Mouse (Mus musculus) gastrocnemius, adult 2 months (tissue): ENCODE results near the gene Olfr707. TPM values are rescaled to one million over a fixed set of nuclear protein-coding genes. Genes with fewer than 3 reads are reported as not detected.
"Not testable (repeated sequence)": the region's sequence is repeated elsewhere in the genome, so short reads cannot be mapped to it uniquely, and the experiment has no call there.

ENCODE experiments used
- DNase-seq: peaks from one replicate; pipeline ENCODE4 v3.0.0; 2022
- H3K27ac ChIP-seq: fragments of 200-600 bp; 2 replicates; pipeline ENCODE4 v1.8.1; 2022; ENCODE audit warnings: mild to moderate bottlenecking
- H3K4me3 ChIP-seq: fragments of 200-600 bp; 2 replicates; pipeline ENCODE4 v1.8.1; 2022; ENCODE audit warnings: mild to moderate bottlenecking, moderate library complexity
- CTCF ChIP-seq: fragments of 200-600 bp; IDR thresholded peaks from 2 replicates; pipeline ENCODE4 v1.8.1; 2022; ENCODE audit warnings: antibody characterized with exemption, mild to moderate bottlenecking, moderate library complexity
- intact Hi-C: fragments of 180-260 bp; cut with DNase I; formaldehyde crosslinking; loops from one replicate; pipeline ENCODE4 v1.15.1; 2025
- long read RNA-seq, 2 experiments: library from polyadenylated mRNA; stranded (forward); transcript quantifications; one replicate each; pipeline ENCODE4 v2.0.0; 2021
- total RNA-seq, 2 experiments: library from RNA; stranded (reverse); gene quantifications; 2 replicates each; pipeline ENCODE4 v1.2.3; 2021

Olfr707 gene
- total RNA-seq: not detected
- long read RNA-seq, experiment 1: 0 reads
- long read RNA-seq, experiment 2: 0 reads

DNA sequence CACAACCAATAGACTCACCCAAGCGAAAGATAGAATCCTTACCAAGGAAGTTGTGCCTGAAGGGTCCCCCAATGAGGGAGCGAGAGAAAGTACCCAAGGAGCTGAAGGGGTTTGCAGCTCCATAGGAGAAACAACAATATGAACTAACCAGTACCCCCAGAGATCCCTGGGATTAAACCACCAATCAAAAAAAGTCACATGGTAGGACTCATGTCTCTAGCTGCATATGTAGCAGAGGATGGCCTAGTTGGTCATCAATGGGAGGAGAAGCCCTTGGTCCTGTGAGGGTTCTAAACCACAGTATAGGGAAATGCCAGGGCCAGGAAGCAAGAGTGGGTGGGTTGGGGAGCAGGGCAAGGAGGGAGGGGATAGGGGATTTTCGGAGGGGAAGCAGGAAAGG lies at the start of gene Olfr707:
Gene Olfr707 (minus strand): TSS at position 101 of the 400 bp plus-strand sequence.
- DNase-seq, H3K27ac ChIP-seq, intact Hi-C loops, H3K4me3 ChIP-seq: not testable (repeated sequence)

DNA sequence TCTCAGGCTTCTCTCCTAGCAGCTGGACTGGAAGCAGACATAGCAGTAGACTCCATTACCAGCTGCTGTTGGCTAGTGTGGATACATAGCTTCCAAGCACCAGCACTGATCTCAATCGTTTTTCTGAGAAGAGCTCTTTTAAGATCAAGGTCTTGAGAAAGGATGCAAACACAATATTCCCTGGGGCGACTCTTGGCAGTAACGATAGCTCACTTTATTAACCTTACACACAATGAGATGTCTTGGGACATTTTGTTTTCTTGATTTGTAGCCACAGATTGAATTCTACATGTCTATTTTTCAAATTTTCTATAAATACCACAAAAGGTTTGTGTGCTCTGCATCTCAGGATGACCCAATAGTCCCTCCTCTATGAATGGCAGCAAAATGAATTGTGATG lies 47.2 kb upstream of the Olfr707 start, which contains the start of gene Olfr710:
Gene Olfr710 (minus strand): TSS at position 101 of the 400 bp plus-strand sequence.
- DNase-seq: no peak
- no peak for TF ChIP-seq CTCF
- intact Hi-C loops: no loop called here
- Histone ChIP-seq H3K4me3 (no peak within 1 kb of the TSS), H3K27ac (no peak within 1 kb of the TSS)

DNA sequence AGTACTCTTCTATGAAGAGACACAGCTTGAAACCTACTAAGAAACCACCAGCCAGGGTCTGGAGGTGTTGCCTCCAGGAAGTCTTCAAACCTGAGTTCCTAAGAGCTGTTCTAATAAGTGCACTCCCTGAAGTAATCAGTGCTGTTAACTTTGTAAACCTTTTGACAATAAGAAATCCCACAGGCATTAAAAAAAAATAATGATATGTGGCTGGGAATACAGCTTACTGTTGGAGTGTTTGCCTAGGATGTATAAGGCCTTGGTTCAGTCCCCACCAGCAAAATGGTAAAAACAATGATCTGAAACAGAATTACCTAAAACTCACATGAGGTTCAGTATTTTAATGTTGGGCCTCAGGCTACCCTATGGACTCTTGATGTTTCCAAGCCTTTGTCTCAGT lies 31.1 kb upstream of the Olfr707 start, which contains the start of gene Olfr709-ps1:
Gene Olfr709-ps1 (minus strand): TSS at position 101 of the 400 bp plus-strand sequence.
- no peak for DNase-seq
- TF ChIP-seq CTCF: no peak
- no peak within 1 kb of the TSS for H3K27ac ChIP-seq
- intact Hi-C loops: no loop called here
- no peak within 1 kb of the TSS for H3K4me3 ChIP-seq

DNA sequence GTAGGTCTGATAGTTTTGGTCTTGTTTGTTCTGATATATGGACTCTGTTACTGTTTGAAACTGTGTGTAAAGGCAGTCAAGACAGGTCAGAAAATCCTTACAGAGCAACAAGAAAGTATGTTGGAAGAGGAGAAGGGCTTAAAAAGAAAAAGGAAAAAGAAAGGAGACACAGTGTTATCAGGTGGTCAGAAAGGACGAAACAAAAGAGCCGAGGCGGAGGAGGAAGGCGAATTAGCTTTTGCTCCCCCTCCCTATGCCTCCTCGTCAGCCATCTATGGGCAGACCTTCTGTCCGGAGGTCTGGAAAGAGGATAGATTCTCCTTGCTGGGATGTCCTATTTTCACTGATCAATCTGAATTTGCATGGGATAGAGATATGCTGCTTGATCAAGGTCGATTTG lies 19.9 kb upstream of the Olfr707 start:
- H3K27ac ChIP-seq: not testable (repeated sequence)

DNA sequence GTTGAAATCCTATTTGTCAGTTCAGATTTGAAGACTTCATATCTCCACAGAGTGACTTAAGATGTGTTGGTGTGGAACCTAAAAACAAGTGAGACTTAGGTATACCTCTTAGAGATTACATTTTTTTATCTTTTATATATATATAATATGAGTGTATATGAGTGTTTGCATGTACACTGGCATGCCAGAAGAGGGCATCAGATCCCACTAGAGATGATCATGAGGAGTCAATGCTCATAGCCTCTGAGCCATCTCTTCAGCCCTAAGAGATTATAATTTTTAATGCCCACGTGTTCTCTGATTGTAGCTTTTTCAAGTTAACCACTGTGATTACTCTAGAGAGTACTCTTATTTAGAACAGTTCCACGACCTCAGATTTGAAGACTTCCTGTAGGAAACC lies 6.6 kb upstream of the Olfr707 start, which contains the start of gene Olfr1532-ps1:
Gene Olfr1532-ps1 (plus strand): TSS at position 326 of the 400 bp plus-strand sequence.
- no peak within 1 kb of the TSS for H3K4me3 ChIP-seq
- no peak within 1 kb of the TSS for H3K27ac ChIP-seq
- intact Hi-C loops: no loop called here
- no peak for TF ChIP-seq CTCF
- DNase-seq: no peak

More for the DNA sequence above, 19.9 kb upstream of the Olfr707 start:
- intact Hi-C loops, DNase-seq, H3K4me3 ChIP-seq: not testable (repeated sequence)

DNA sequence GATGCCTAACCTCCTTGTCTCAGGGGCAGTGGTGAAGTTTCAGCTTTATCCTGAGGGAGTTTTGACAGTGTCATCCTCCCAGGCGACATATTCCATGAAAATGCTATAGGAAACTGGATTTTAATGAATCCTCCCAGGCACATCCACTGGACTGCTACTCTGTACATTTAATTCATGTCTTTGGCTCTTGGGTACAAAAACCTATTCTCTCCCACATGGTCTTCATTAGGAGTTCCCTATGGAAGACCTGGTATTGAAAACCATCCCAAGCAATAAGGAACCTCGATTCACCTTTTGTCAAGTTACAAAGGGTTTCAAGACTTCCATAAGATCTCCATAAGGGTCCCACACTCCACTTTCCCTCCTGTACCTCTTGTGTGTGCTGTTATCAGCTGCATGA lies 13.0 kb downstream of the Olfr707 start, which contains the start of gene Olfr706:
Gene Olfr706 (minus strand): TSS at position 101 of the 400 bp plus-strand sequence.
- no peak for TF ChIP-seq CTCF

DNA sequence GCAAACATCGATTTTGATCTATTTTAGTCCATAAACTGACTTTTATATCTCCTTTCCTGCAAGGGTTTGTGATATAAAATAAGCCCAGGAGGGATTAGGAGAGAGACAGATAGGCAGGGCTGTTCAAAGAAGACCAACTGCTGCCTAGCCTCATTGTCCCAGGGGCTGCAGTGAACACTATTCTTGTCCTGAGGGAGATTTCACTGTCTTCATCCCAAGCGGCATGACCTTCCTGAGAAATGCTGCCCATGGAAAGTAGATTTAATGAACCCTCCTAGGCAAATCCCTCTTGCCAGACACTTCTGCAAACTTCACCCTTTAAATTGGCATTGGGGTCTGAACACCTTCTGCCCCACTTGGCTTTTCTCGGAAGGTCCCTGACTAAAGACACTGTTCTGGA lies 24.2 kb downstream of the Olfr707 start, which contains the start of gene Olfr705:
Gene Olfr705 (minus strand): TSS at position 101 of the 400 bp plus-strand sequence.
- DNase-seq: no peak
- intact Hi-C loops: no loop called here
- Histone ChIP-seq H3K27ac (no peak within 1 kb of the TSS), H3K4me3 (no peak within 1 kb of the TSS)
- no peak for TF ChIP-seq CTCF

More for the DNA sequence above, 13.0 kb downstream of the Olfr707 start, which contains the start of gene Olfr706:
- intact Hi-C loops: no loop called here
- Histone ChIP-seq H3K27ac (no peak within 1 kb of the TSS), H3K4me3 (no peak within 1 kb of the TSS)
- DNase-seq: no peak

DNA sequence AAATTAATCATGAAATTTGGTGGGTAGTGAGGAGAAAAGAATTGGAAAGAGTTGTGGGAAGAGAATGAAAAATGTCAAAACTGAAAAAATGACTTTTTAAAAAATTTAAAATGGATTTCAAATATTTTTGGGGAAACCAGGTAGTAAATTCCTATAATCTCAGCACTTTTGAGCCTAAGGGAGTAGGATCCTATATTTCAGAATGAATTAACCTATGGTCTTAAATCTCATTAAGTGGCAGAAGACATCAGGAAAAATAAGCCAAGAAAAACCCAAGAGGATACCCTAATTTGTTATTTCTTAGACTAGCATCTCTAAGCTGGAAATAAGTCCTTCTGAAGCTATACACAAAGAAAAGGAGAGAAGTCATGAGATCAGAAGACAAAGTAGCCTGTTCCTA lies 38.2 kb downstream of the Olfr707 start, which contains the start of gene Olfr704:
Gene Olfr704 (plus strand): TSS at position 301 of the 400 bp plus-strand sequence.
- intact Hi-C loops: no loop called here
- TF ChIP-seq CTCF: no peak

DNA sequence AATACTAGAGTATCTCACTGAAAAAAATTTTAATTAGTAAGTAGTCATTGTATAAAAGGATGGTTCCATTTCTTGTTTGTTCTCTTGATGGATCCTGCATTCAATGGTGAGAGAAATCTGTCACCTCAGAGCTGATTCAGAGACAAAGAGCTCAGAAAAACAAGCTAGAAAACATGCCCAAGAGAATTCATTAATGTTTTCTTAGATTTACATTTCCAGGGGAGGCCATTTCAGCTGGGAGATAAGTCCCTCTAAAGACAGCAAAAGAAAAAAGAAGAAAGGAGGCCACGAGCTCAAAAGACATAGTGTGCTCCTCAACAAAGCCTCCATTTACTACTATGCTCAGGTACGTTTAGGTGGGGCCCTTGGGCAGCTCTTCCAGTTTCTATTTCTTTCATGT lies 58.0 kb downstream of the Olfr707 start, which contains the start of gene Olfr703:
Gene Olfr703 (plus strand): TSS at position 301 of the 400 bp plus-strand sequence.
- no peak for DNase-seq
- Histone ChIP-seq H3K4me3 (no peak within 1 kb of the TSS), H3K27ac (no peak within 1 kb of the TSS)
- intact Hi-C loops: no loop called here
- TF ChIP-seq CTCF: no peak

More for the DNA sequence above, 38.2 kb downstream of the Olfr707 start, which contains the start of gene Olfr704:
- no peak within 1 kb of the TSS for H3K4me3 ChIP-seq
- DNase-seq: no peak
- no peak within 1 kb of the TSS for H3K27ac ChIP-seq

Other genes with a start within 250 kb of the Olfr707 start
- not detected for gene Olfr693, start 220.7 kb downstream of the Olfr707 start, total RNA-seq
- gene Olfr694, start 209.4 kb downstream of the Olfr707 start, total RNA-seq: not detected
- not detected for gene Olfr695, start 184.8 kb downstream of the Olfr707 start, total RNA-seq
- not detected for gene Olfr697, start 158.8 kb downstream of the Olfr707 start, total RNA-seq
- gene Olfr698, start 145.8 kb downstream of the Olfr707 start, total RNA-seq: not detected
- not detected for gene Olfr699, start 108.0 kb downstream of the Olfr707 start, total RNA-seq
- not detected for gene Olfr700, start 92.4 kb downstream of the Olfr707 start, total RNA-seq
- gene Olfr701, start 87.1 kb downstream of the Olfr707 start, total RNA-seq: not detected
- gene Olfr702, start 67.3 kb downstream of the Olfr707 start, total RNA-seq: not detected
- gene Olfr703, start 57.9 kb downstream of the Olfr707 start, total RNA-seq: not detected
- not detected for gene Olfr704, start 38.1 kb downstream of the Olfr707 start, total RNA-seq
- not detected for gene Olfr705, start 24.4 kb downstream of the Olfr707 start, total RNA-seq
- not detected for gene Olfr706, start 13.1 kb downstream of the Olfr707 start, total RNA-seq
- not detected for gene Olfr1532-ps1, start 6.8 kb upstream of the Olfr707 start, total RNA-seq
- gene Olfr709-ps1, start 31.0 kb upstream of the Olfr707 start, total RNA-seq: not detected
- not detected for gene Olfr710, start 47.1 kb upstream of the Olfr707 start, total RNA-seq
- gene Olfr6, start 62.7 kb upstream of the Olfr707 start, total RNA-seq: not detected
- not detected for gene Olfr711, start 74.2 kb upstream of the Olfr707 start, total RNA-seq
- gene Olfr2, start 104.8 kb upstream of the Olfr707 start, total RNA-seq: not detected
- not detected for gene Olfr713, start 129.9 kb upstream of the Olfr707 start, total RNA-seq
- not detected for gene Olfr714, start 169.7 kb upstream of the Olfr707 start, total RNA-seq
- gene Olfr17, start 192.0 kb upstream of the Olfr707 start, total RNA-seq: not detected
- not detected for gene Olfr715b, start 209.1 kb upstream of the Olfr707 start, total RNA-seq
- gene Olfr715, start 229.8 kb upstream of the Olfr707 start, total RNA-seq: not detected
- not detected for gene Olfr716, start 237.1 kb upstream of the Olfr707 start, total RNA-seq